In the genomic region with DNA sequence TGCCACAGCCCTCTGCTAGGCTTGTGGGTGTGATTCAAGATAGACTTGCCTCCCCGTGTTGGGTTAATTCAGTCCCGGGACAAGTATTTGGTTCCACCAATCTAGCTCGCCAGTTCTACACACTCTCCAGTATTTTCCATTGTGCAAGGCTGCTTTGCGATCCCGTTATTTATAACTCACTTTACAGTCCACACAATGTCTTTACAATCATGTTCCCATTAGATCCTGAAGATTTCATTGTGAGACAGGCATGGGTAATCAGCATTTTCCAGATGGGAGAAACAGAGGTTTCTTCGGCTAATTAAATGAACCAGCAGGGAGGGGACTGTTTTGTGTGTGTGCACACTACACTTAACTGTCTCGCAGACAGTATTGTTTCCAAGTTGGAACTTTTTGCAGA, we compare ENCODE assay signal across 11 mouse cellular contexts.
A peak's percentile ranks its signal among the peaks of the same experiment; 100 is the strongest.
DNase-seq lines count a peak whose midpoint lies in the region; ATAC-seq lines count a peak whose summit lies in the region.
"Had no signal": no experiment of that assay in that cellular context is flagged by ENCODE, and none has a peak within 500 bp of the region (broad histone marks: within the 10 kb centered on the region; RNA-seq: fewer than 3 reads in every experiment).

No protein-coding gene starts in this region.

- no peak overlapping the region for H3K27ac ChIP-seq in heart, embryonic 10.5 days
- peak overlapping the region; percentile 80 for H3K27ac ChIP-seq in midbrain, embryonic 10.5 days (replicated peaks)
- H3K27ac ChIP-seq in midbrain, embryonic 14.5 days (replicated peaks; ENCODE audit: low read depth, low read length) = no peak overlapping the region
- no peak overlapping the region for H3K27ac ChIP-seq in forebrain, embryonic 16.5 days (ENCODE audit: low read length)
- H3K27ac ChIP-seq in midbrain, embryonic 16.5 days (ENCODE audit: low read length) = no peak overlapping the region
- H3K27ac ChIP-seq: liver, embryonic 13.5 days had no signal

- no peak for ATAC-seq in midbrain, embryonic 14.5 days (ENCODE audit: low FRiP score, low TSS enrichment)
- ATAC-seq in forebrain, embryonic 16.5 days = 0 out of 2 replicates have a peak, but pooled peaks have one; percentile 6
- no peak for ATAC-seq in midbrain, embryonic 16.5 days

- H3K36me3 ChIP-seq in heart, embryonic 10.5 days = peaks cover 11% of the 10 kb centered on the region; the same call in 1 of the 2 replicates
- peaks cover 11% of the 10 kb centered on the region; the same call in 1 of the 2 replicates for H3K36me3 ChIP-seq in midbrain, embryonic 10.5 days
- no peaks in the 10 kb centered on the region for H3K36me3 ChIP-seq in midbrain, embryonic 14.5 days (ENCODE audit: control insufficient read depth, insufficient read depth, low read length)
- no peaks in the 10 kb centered on the region for H3K36me3 ChIP-seq in forebrain, embryonic 16.5 days (ENCODE audit: control insufficient read depth, insufficient read depth)
- H3K36me3 ChIP-seq in midbrain, embryonic 16.5 days (ENCODE audit: control insufficient read depth, insufficient read depth, low read length) = no peaks in the 10 kb centered on the region; the same call in 1 of the 2 replicates

- H3K27me3 ChIP-seq in heart, embryonic 10.5 days (ENCODE audit: insufficient read depth, poor library complexity, severe bottlenecking) = peaks cover 8% of the 10 kb centered on the region; the same call in 1 of the 2 replicates
- no peaks in the 10 kb centered on the region for H3K27me3 ChIP-seq in midbrain, embryonic 10.5 days (ENCODE audit: low read depth, poor library complexity, severe bottlenecking)
- no peaks in the 10 kb centered on the region for H3K27me3 ChIP-seq in midbrain, embryonic 14.5 days (ENCODE audit: control insufficient read depth, insufficient read depth, low read length)
- no peaks in the 10 kb centered on the region for H3K27me3 ChIP-seq in forebrain, embryonic 16.5 days (replicated peaks; ENCODE audit: control insufficient read depth, insufficient read depth, low read length)
- H3K27me3 ChIP-seq in midbrain, embryonic 16.5 days (ENCODE audit: control insufficient read depth, insufficient read depth, low read depth, low read length) = no peaks in the 10 kb centered on the region
- H3K27me3 ChIP-seq: liver, embryonic 13.5 days had no signal

- H3K9ac ChIP-seq in midbrain, embryonic 14.5 days (replicated peaks; ENCODE audit: low read length) = no peak overlapping the region
- no peak overlapping the region for H3K9ac ChIP-seq in forebrain, embryonic 16.5 days (replicated peaks; ENCODE audit: low read depth, low read length)
- H3K9ac ChIP-seq in midbrain, embryonic 16.5 days (ENCODE audit: low read depth, low read length) = no peak overlapping the region
- H3K9ac ChIP-seq: liver, embryonic 13.5 days had no signal

- H3K4me1 ChIP-seq in heart, embryonic 10.5 days = peaks cover 49% of the 10 kb centered on the region
- peaks cover 26% of the 10 kb centered on the region for H3K4me1 ChIP-seq in midbrain, embryonic 10.5 days
- peaks cover 14% of the 10 kb centered on the region; the same call in 1 of the 2 replicates for H3K4me1 ChIP-seq in midbrain, embryonic 14.5 days (ENCODE audit: control insufficient read depth, insufficient read depth, low read length)
- H3K4me1 ChIP-seq in forebrain, embryonic 16.5 days (replicated peaks; ENCODE audit: control insufficient read depth, insufficient read depth, low read length) = peaks cover 23% of the 10 kb centered on the region
- H3K4me1 ChIP-seq in midbrain, embryonic 16.5 days (ENCODE audit: control insufficient read depth, insufficient read depth, low read length) = no peaks in the 10 kb centered on the region; the same call in 1 of the 2 replicates

- no peaks in the 10 kb centered on the region for H3K9me3 ChIP-seq in heart, embryonic 10.5 days
- no peaks in the 10 kb centered on the region for H3K9me3 ChIP-seq in midbrain, embryonic 10.5 days (replicated peaks)
- no peaks in the 10 kb centered on the region for H3K9me3 ChIP-seq in midbrain, embryonic 14.5 days (ENCODE audit: control insufficient read depth, low read length)
- H3K9me3 ChIP-seq in forebrain, embryonic 16.5 days (ENCODE audit: control insufficient read depth, low read length) = no peaks in the 10 kb centered on the region
- H3K9me3 ChIP-seq in midbrain, embryonic 16.5 days (replicated peaks; ENCODE audit: control insufficient read depth, low read length, poor library complexity, severe bottlenecking) = no peaks in the 10 kb centered on the region
- H3K9me3 ChIP-seq: liver, embryonic 13.5 days had no signal

- H3K4me3 ChIP-seq in heart, embryonic 10.5 days = no peak overlapping the region
- no peak overlapping the region for H3K4me3 ChIP-seq in midbrain, embryonic 10.5 days
- no peak overlapping the region for H3K4me3 ChIP-seq in midbrain, embryonic 14.5 days (replicated peaks; ENCODE audit: low read depth, low read length)
- H3K4me3 ChIP-seq in forebrain, embryonic 16.5 days (replicated peaks; ENCODE audit: low read length) = no peak overlapping the region
- no peak overlapping the region for H3K4me3 ChIP-seq in midbrain, embryonic 16.5 days (ENCODE audit: low read depth, low read length)
- H3K4me3 ChIP-seq: liver, embryonic 13.5 days had no signal

- WGBS in heart, embryonic 10.5 days = 77% methylated on average over 7 of the region's 7 CpGs
- WGBS in midbrain, embryonic 10.5 days = 79% methylated on average over 7 of the region's 7 CpGs
- WGBS in midbrain, embryonic 14.5 days = 48% methylated on average over 7 of the region's 7 CpGs
- WGBS in forebrain, embryonic 16.5 days = 11% methylated on average over 7 of the region's 7 CpGs
- WGBS in midbrain, embryonic 16.5 days = 48% methylated on average over 7 of the region's 7 CpGs

- intact Hi-C loops in heart, postnatal 10 days (cut with DNase I) = no loop called here

- no peak overlapping the region for H3K4me2 ChIP-seq in midbrain, embryonic 14.5 days (ENCODE audit: low read length)
- H3K4me2 ChIP-seq in forebrain, embryonic 16.5 days (ENCODE audit: low read length) = no peak overlapping the region
- no peak overlapping the region for H3K4me2 ChIP-seq in midbrain, embryonic 16.5 days (ENCODE audit: low read length)
- H3K4me2 ChIP-seq: liver, embryonic 13.5 days had no signal

- peak; percentile 71 for DNase-seq in heart, embryonic 10.5 days (ENCODE audit: low spot score)
- DNase-seq in heart, postnatal 10 days = no peak
- DNase-seq in midbrain, embryonic 10.5 days (ENCODE audit: low spot score) = no peak
- DNase-seq in midbrain, embryonic 14.5 days = no peak
- DNase-seq in mesoderm, embryonic 11.5 days (ENCODE audit: low read depth, low spot score) = peak; percentile 38
- DNase-seq in layer of hippocampus, postnatal 14 days (ENCODE audit: low spot score in 2 of 2) = no peak
- DNase-seq: adrenal gland, adult 8-10 months; kidney, postnatal 14 days; liver, embryonic 13.5 days had no signal

Comparison
In these comparisons a context has a peak if more than half of its experiments do, and no peak if none do; other contexts are left out.
1. DNase-seq: peak in heart, embryonic 10.5 days (single experiment) and mesoderm, embryonic 11.5 days (single experiment); none in heart, postnatal 10 days (0 of 2), midbrain, embryonic 10.5 days (single experiment), midbrain, embryonic 14.5 days (single experiment) and layer of hippocampus, postnatal 14 days (0 of 2).